Mouse (Mus musculus): ENCODE results near the gene Olr1.

The Olr1 gene

DNA sequence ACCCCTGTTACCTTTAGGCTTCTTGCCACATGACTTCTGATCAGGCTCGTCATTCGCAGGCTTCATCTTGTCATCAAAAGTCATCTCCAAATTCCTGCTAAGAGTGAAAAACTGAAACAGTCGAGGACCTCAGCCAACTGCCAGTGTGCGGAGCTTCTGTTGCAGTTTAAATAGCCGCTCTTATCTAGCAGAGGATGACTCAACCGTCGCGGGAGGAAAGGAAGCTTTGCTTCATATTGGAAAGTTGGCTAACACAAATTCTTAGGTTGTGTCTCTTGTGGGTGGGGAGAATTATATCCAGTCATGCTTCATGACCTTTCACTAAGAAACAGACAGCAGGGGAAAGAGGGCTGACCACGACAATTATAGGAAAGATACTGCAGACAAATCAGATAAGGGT, at the start of gene Olr1:
Gene Olr1, minus strand, starts transcription at position 142 of the 400 bp plus-strand sequence.
- DNase-seq (ENCODE audit: low read depth, low spot score) = no peak

DNA sequence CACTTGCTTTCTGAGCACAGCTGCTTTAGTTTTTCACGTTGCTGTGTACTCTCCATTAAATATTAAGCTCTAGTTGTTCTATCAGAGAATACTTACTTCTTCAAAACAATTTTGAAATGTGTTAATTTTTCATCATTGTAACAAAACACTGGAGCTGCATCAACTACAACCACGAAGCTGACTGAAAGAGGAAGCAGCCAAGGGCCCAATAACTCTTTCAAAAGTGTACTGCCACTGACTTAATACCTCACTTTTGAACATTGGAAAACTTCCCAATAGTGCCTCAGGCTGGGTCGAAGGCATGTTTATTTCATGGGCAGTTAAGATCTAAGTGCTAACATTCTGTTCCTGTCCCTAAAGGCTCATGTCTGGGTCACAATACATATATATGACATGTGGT, 41.0 kb upstream of the Olr1 start:
- no peak for DNase-seq (ENCODE audit: low read depth, low spot score)

DNA sequence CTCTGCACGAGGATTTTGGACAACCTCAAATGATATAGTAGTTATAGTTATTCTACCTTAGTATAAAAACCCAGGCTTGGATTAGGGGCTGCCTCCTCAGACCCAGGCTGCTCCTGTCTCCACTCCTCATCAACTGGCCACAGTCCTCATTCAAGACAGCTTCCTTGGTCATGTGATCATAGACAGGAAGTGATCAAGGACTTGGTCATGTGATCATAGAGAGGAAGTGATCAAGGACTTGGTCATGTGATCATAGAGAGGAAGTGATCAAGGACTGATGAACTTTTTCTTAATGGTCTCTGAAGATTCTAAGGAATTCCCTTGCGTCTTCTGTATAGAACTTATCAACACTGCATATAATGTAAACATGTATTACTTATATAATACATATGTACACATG, 40.3 kb upstream of the Olr1 start:
- no peak for DNase-seq (ENCODE audit: low read depth, low spot score)

DNA sequence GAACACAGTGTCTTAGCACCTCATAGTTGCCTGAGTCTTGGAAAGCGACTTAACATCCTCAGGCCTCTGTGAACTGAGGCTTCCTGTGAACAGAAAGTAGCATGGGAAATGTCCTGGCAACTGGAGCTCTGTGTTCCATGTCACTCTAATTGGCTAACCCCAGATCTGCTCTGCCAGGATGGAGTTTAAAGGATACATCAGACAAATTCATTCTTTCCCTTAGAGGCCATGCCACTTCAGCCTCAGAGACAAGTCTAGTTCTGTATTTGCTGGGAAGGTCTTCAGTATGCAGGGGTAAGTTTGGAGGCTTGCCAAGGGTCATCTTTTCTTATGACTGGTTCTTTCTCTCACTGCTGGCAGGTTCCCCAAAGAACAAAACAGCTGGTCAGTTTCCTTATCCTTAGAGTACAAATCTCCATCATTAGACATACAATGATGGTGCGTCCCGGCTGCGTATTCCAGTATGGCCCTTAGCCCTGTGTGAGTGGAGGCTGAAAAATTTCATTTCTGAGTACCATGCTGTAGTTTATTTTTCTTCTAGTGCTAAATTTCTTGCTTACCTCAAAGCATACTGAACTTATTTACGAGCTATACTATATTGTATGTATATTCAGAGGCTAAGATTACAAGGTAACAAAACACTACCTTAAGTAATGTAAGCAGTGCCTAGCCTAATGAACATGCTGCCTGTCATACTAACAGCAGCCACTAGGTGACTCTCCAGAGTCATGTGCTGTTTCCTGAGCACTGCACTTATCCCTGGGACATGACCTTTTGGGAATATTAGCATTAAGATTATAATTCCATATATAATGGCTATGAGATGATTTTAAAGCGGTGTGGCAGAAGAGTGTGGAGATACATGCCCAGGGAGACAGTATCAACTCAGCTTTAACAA, 37.0 kb upstream of the Olr1 start:
- DNase-seq (ENCODE audit: low read depth, low spot score) = peak; percentile 62

DNA sequence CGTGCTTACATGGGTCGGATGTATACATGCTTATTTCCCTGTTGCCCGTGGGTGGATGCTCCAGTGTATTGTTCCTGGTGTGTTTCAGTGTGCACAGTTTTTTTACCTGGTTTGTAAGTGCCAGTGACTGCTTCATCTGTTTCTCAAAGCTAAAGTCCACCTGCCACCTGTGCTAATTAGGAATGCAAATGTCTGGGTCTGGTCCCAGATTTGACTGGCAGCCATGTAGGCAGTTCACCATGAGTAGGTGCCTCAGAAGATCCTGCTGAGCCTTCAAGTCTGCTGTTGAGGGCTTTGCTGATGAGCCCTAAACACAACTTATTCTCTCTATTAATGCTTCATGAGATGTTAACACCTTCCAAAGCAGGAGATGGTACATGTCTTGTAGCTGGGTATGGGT, 35.6 kb upstream of the Olr1 start:
- no peak for DNase-seq (ENCODE audit: low read depth, low spot score)

DNA sequence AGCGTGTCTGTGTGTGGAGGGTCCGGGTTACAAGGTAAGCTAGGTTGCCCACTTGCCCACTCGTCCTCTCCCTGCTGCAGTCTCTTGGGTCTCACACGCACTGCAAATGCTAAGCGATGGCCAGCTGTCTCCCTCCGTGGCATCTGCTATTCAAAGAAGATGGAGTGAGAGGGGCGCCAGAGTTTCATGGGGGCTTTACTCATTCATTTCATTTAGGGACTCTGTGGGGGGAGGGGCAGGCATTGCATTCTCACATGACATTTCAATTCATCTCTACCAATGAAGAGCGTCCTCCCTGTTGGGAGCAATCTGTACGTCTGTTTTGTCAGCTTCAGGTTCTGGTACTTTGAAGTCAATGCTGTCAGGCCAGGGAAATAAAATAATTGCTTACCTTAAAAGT, 35.0 kb upstream of the Olr1 start:
- no peak for DNase-seq (ENCODE audit: low read depth, low spot score)

DNA sequence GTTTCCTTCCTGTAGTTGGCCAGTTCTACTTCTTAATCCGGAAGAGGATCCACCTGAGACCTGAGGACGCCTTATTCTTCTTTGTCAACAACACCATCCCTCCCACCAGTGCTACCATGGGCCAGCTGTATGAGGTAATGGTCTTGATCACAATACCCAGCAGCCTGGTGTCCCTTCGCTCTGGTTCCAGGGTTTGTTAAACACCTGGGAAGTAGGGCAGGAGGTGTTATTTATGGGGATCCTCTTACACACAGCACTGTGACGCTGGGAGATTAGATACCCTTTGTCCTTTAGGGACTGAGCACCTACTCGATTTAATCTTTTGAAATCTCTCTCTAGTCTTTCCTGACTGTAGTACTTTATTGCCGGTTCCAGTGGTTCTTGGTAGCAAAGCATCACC, 31.6 kb upstream of the Olr1 start:
- peak; percentile 72 for DNase-seq (ENCODE audit: low read depth, low spot score)

DNA sequence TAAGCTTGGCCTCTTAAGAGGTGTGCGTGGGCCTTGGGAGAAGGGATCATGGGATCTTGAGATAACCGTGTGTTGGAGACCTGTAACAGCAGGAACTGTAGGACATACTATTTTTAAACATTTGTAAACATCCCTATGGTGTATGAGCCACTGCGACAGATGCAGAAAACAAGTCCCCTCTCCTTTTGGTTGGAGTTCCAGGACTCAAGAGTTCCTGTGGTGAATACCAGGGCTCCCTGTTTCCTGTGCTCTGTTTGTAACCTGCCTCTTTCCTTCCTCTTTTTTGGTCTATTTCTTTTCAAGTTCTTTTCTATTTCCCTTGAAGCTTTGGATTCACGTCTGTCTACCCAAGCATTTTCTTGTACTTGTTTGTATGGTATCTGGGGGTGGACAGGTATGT, 28.8 kb upstream of the Olr1 start:
- no peak for DNase-seq (ENCODE audit: low read depth, low spot score)

DNA sequence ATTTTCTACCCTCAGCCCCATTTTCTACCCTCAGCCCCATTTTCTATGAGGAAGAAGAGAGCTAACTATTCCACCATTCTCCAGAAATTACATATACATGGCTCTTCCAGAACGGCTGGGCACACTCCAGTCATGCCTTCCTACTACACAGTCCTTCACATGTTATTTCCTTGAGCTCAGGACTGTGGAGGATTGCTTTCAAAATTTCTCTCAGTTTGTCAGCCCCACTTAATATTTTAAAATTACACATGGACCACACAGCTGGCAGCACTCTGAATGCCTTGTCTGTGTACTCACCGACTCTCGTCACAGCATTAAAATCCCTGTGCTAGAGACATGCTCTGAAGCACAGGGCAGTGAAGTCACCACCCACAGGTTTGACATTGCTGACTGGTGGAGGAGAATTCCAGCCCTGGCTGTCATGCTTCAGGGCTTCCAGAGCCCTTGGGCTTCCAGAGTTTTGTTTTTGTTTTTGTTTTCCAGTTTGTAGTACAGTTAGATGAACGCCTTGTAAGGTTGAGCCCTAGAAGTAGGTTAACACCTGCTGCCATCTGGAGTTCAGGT, 27.7 kb upstream of the Olr1 start:
- DNase-seq (ENCODE audit: low read depth, low spot score) = no peak

DNA sequence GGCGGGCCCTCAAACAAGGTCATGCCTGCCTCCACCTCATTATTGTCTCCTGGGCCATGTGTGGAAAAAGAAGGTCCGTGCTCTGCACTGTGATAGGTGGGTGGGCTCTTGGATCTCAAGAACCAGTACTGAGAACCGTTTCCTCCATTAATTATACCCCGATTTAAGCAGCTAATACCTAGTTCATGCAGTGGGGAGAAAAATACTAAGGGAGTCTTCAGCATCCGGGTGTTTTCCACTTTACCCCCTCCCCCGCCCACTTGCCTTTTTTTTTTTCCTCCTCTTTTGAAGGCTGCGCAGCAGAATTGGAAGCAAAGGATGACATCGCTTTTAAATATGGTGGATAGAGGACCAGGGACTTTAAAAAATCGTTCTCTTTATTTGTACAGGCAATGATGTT, 27.1 kb upstream of the Olr1 start:
- no peak for DNase-seq (ENCODE audit: low read depth, low spot score)

DNA sequence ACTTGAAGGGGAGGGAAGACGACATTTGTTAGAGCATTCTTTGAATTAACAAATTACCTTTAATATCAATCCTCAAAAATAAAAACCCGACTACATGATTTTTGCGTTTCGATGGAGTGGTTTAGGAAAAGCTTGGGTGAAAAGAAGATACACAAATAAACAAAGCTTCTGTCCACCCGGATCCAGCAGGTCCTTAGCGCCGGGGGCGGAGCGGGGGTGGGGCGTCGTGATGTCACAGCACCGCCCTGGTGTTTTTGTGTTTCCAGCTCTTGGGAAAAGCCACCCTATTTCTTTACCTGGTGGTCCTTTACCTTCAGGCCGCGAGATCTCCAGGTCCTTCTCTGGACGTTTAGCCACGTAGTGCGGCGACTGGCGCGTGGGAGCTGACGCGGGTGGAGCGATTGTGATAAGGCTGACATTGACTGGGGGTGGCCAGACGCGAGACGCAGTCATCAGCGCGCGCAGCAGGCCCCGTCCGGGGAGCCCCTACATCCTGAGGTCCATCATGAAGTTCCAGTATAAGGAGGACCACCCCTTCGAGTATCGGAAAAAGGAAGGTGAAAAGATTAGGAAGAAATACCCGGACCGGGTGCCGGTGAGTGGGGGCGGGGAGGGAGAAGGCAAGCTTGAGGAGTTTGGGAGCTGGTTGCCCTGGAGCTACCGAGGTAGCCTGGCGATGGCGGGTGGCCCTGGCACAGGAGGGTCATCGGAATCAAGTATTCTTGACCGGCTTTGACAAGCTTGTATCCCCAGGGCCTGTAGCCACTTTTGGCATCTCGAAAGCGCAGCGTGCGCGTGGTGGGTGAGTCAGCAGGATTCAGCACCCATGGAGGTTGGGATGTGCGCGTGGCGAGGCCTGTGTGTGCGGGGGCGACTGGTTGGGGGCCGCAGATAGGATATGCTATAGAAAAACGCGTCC, 26.2 kb upstream of the Olr1 start, which contains the start of gene Gabarapl1:
Gene Gabarapl1, plus strand, starts transcription at position 219 of the 919 bp plus-strand sequence.
- DNase-seq (ENCODE audit: low read depth, low spot score) = no peak

DNA sequence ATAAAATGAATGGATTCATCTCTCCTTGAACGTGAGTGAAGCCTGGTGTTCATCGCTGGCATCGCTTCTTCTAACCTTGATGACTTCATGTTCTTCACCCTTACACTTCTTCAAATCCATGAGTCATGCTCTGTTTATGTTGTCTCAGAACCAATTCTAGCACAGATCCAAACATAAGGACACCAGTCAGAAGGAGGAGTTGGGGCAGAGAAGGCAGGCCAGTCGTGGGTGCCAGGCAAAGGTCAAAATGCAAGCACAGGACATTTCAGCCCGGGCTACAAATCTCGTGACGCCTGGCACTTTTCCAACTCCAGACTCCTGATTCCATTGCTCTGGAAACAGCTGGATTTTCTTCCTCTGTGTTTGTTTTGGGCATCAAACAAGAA, 25.6 kb upstream of the Olr1 start:
- DNase-seq (ENCODE audit: low read depth, low spot score) = no peak

DNA sequence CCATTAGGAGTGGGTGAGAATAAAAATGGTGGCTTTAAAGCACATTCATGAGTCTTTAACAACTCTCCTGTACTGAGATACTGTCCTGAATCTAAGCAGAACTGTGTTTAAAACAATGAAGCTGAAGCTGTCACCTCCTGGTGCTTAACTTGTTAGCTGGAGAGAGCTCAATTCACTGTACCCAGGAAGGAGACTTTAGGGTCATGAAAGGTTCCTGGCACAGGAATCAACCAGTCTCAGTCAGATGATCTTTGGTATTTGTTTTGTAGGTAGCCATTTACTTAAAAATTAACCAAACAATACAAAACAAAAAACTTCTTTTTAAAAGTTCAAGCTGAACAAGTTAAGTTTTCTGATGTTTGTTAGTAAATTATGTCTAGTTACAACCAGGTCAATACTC, 23.3 kb upstream of the Olr1 start:
- DNase-seq (ENCODE audit: low read depth, low spot score) = no peak

DNA sequence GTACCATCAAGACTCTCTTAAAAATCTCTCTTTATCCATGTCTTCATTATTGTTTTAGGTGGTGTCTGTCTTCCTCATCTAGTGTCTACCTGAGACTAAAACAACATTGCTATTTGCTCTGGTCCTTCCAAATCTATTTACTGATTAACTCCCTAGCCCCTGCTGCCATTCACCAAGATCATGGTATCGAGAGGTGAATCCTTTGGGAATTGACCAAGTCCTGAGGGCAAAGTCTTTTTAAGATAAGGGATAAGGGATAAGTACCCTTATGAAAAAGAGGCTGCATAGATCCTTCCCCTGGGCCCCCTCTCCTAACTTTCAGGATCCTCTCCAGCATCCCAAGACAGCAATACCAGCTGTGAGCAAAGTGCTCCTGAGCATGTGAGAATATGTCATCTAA, 22.6 kb upstream of the Olr1 start:
- no peak for DNase-seq (ENCODE audit: low read depth, low spot score)

DNA sequence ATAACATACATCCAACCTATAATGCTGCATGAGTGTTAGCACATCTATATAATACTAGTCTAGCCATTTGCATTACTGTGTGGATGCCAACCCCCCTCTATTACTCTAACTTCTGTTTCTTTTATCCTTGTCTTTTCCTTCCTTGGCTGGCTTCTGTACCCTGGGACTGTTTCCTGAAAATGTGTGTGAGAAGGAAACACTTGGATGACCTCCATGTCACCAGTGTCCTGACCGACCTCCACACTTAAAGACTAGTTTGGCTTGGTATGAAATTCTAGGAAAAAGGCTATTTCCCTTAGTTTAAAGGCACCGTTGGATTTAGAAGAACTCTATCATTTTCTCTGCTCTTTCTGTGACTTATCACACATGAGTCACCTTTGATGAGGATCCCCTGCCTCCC, 20.5 kb upstream of the Olr1 start:
- DNase-seq (ENCODE audit: low read depth, low spot score) = no peak

DNA sequence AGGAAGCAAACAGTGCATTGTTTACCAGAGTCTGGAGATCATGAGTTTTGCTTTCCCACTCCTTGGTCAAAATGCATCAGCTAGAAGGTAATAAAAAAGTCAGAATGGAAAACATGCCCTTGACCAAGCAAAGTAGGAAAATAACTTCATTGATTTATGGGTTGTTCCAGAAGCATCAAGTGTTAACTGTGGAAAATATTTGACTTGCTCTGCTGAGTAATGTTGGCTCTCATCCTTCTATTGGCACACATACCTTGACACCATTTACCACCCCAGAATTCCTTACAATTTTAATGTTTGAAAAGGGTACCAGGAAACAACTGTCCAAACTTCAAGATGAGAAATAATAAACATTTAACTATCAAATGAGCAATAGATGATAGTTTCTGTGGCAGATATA, 19.1 kb upstream of the Olr1 start:
- no peak for DNase-seq (ENCODE audit: low read depth, low spot score)

DNA sequence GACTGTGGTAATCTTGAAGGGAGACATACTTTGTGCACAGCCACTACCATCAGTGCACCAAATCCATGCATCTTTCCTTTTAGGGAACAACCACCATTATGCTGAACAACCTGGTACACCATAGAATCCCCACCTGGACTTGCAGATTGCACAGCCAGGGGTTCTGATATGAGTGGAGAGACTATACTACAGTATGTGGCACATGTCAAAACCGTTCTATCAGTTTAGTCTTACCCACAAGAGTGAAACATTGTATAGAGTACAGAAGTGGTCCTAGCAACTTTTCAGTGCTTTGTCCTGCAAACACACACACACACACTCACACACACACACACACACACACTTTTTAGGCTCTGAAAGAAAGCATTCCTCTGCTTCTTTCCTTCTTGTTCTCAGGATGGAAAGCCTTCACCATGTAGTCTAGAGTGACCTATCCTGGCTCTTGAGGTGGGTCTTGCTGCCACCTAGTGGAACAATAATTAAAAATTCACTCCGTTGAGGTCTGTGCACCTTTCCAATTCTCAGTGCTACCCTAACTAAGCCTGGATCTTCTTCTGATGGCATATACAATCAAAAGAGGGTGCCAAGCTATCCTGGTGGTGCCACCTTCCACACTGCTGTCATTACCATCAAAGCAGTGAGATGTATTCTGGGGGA, 10.9 kb upstream of the Olr1 start:
- DNase-seq (ENCODE audit: low read depth, low spot score) = peak; percentile 37

DNA sequence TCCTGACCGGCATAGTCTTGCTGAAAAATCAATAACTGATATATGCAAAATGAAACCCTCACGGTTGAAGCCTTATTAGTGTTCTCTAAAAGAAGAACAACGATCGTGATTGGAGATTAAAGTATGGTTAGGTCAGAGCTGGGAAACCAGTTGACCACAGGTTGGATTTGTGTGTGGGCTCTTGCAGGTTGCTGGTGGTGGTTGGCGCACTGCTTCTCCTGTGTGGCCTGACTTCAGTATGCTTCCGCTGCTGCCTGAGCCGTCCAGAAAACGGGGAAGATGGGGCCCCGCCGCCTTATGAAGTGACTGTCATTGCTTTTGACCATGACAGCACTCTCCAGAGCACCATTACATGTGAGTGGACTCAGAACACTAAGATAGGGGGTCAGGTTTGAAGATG, 9.4 kb upstream of the Olr1 start:
- no peak for DNase-seq (ENCODE audit: low read depth, low spot score)

DNA sequence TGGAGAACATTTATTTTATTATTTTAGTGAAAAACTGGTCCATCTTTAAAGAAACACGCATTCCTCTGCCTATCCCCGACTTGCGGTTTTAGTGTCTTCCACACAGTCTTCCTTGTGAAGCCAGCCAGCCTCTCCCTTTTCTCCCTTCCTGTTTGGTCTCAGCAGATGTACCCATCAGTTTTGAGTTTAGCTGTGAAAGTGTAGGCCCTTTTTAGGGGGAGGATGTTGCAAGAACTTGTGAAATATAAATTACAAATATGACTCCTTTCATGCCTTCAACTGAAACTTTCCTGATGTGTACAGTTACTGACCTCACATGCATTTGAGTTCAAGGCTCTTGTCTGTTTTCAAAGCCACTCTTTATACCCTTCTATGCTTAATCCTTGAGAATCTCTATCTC, 8.1 kb upstream of the Olr1 start:
- no peak for DNase-seq (ENCODE audit: low read depth, low spot score)

DNA sequence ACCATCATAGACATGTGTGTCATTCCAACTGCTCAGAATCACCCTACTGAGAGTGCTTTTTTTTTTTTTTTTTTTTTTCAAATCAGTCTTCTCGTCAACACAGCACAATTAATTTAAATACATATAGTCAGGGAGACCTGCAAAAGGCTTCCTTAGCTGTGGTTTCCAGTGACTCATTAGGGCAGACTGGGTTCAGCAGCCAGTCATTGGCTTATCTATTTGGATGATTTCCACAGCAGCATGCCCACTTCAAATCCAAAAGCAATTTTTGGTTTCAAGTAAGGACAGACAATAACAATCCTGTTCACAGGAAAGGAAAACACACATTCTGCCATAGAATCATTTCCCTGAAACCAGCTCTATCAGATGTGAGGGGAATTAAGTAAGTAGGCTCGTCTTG, 7.4 kb upstream of the Olr1 start:
- DNase-seq (ENCODE audit: low read depth, low spot score) = no peak

DNA sequence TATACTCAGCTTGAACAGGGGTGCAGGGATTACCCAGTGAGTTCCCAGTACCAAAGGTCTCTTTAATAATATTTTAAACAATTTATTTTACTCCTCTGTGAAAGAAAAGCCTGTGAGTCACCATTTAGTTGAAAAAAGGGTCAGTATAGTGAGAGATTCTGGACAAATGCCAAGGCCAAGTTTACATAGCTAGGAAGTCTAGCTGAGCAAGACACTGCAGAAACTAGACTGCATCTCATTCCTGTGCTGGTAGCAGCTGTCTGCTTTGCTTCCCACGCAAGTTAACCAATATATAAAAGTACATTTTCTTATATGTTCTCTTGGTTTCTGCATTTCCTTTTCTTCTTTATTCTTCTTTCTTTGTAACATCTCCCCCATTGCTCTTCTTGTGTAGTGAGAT, 6.4 kb upstream of the Olr1 start:
- DNase-seq (ENCODE audit: low read depth, low spot score) = no peak

DNA sequence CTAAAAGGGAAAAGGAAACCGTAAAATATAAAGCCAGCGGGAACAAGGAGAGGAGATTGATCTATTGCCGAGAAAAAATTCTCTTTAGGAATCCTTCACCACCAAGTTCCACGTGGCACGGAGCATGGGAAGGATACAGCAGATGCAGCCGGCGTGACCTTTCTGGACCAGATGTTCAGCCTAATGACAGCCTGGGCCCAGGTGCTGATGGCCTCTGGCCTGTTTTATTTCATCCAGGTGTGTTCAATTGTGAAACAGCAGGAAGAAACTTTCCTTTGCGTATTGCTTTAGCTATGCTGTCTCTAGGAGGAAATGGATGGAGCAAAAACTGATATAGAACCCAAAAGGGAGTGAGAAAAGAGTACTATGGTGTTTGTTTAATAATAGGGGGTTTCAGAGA, 5.9 kb upstream of the Olr1 start:
- no peak for DNase-seq (ENCODE audit: low read depth, low spot score)

Data from retina, adult 2 months (tissue).